Mouse (Mus musculus) myocyte (in vitro differentiated cells): ENCODE data around the gene Polr2e.

Experiments used
- CEBPB ChIP-seq: IDR thresholded peaks from 2 replicates; pipeline ENCODE4 v1.6.1; 2011; ENCODE audit warnings: mild to moderate bottlenecking, moderate library complexity; ENCODE audit not compliant: poor library complexity, insufficient read depth, severe bottlenecking
- E2F4 ChIP-seq: IDR thresholded peaks from one replicate; pipeline ENCODE4 v1.6.1; 2011; ENCODE audit warnings: mild to moderate bottlenecking, control low read depth, moderate library complexity; ENCODE audit not compliant: insufficient read depth
- MAX ChIP-seq: IDR thresholded peaks from one replicate; pipeline ENCODE4 v1.6.1; 2011; ENCODE audit warnings: low read depth, mild to moderate bottlenecking, control low read depth
- MYOD1 ChIP-seq, 3 experiments: IDR thresholded peaks; one replicate each; pipeline ENCODE4 v1.6.1; 2011; ENCODE audit warnings: control low read depth in 2 of 3, low read depth in 2 of 3, mild to moderate bottlenecking in 2 of 3, moderate library complexity in 1 of 3; ENCODE audit not compliant: insufficient read length in 2 of 3, control insufficient read depth in 1 of 3
- MYOG ChIP-seq, 3 experiments: IDR thresholded peaks; one replicate each; pipeline ENCODE4 v1.6.1; 2011; ENCODE audit warnings: control low read depth in 2 of 3, low read depth in 2 of 3, mild to moderate bottlenecking in 2 of 3; ENCODE audit not compliant: insufficient read length in 2 of 3, control insufficient read depth in 1 of 3, insufficient read depth in 1 of 3
- POLR2A ChIP-seq: IDR thresholded peaks from one replicate; pipeline ENCODE4 v1.6.1; 2011; ENCODE audit warnings: low read depth, mild to moderate bottlenecking, control low read depth, moderate library complexity; ENCODE audit not compliant: insufficient read length
- POLR2AphosphoS2 ChIP-seq: IDR thresholded peaks from one replicate; pipeline ENCODE4 v1.6.1; 2011; ENCODE audit warnings: low read depth, control low read depth; ENCODE audit not compliant: insufficient read length
- REST ChIP-seq: IDR thresholded peaks from one replicate; pipeline ENCODE4 v1.6.1; 2011; ENCODE audit warnings: mild to moderate bottlenecking, control low read depth, moderate library complexity; ENCODE audit not compliant: insufficient read depth, insufficient read length
- TCF12 ChIP-seq: IDR thresholded peaks from one replicate; pipeline ENCODE4 v1.6.1; 2011; ENCODE audit warnings: mild to moderate bottlenecking, control low read depth; ENCODE audit not compliant: poor library complexity, insufficient read depth, severe bottlenecking
- TCF3 ChIP-seq: IDR thresholded peaks from one replicate; pipeline ENCODE4 v1.6.1; 2011; ENCODE audit warnings: low read depth, control low read depth; ENCODE audit not compliant: insufficient read length
- USF1 ChIP-seq: IDR thresholded peaks from one replicate; pipeline ENCODE4 v1.6.1; 2011; ENCODE audit warnings: low read depth, mild to moderate bottlenecking, control low read depth, moderate library complexity

- TF ChIP-seq POLR2A (no peak), E2F4 (no peak), MAX (no peak), USF1 (no peak), MYOG (IDR thresholded peaks at IDR 0.05; ENCODE audit: control insufficient read depth in 1 of 3, insufficient read depth in 1 of 3, insufficient read length in 2 of 3, low read depth in 2 of 3) (no peak), TCF3 (no peak), MYOD1 (IDR thresholded peaks at IDR 0.05; ENCODE audit: control insufficient read depth in 1 of 3, insufficient read length in 2 of 3, low read depth in 2 of 3) (no peak), POLR2AphosphoS2 (peak; percentile 46), TCF12 (no peak), CEBPB (no peak), REST (no peak)
These were observed 6.7 kb downstream of the Polr2e start for GRCm38 (mm10) chr10:80032799-80033480.
